Mouse (Mus musculus) megakaryocyte-erythroid progenitor cell, adult 5 weeks (primary cell): ENCODE results near the gene Selenos. TPM values are rescaled to one million over a fixed set of nuclear protein-coding genes. Genes with fewer than 3 reads are reported as not detected.

Experiments
- polyA plus RNA-seq: library from polyadenylated mRNA; stranded (reverse); fragments of >175 nt; gene quantifications from 2 replicates; pipeline ENCODE4 v1.2.3, GENCODE M21; 2012

Selenos gene
- 61.0 and 69.3 TPM in 2 replicates for polyA plus RNA-seq

GRCm38 (mm10) chr7:66079364-66080230 lies at the start of gene Selenos:
TSS of gene Selenos (plus strand) at chr7:66079649.

DNA sequence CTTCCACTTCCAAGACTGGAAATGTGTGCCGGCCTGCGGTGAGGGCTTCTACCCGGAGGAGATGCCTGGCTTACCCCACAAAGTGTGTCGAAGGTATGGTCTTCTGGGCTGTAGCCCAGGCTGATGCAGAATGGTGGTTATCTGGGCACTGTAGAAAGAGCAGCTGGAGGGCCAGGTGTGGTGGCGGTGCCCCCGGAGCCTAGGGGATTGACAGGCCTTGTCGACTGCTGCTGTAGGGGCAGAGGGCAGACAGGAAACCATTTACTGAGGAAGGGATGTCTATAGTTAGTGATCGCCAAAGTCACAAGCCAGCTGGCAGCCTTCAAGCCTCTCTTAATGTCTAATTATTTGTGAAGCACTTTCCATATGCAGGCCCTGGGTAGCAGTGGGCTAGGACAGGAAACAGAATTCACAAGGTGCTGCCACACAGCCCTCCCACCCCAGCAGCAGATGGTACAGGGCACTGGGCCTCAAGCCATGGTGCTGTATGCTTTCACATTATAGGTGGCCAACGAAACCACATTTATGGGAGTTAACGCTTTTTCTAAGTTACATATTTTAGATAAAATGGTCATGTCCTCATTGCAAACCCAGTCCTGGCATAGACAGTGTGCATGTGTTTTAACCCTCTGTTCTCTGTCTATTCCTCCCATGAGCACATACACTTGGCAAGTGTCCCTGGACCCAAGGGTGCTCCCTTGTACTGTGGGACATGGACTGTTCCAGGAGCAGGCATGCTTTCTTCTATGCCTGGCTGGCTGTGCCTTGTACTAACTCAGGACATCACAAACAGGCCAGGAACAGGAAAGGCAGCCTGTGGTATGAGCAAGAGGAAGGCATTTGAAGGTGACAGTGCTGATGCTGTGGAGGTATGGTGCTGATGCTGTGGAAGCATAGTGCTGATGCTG lies 35.6 kb upstream of the Selenos start, which contains the start of gene Gm45213:
Gm45213 (plus strand) TSS at position 51 of the 908 bp plus-strand sequence.

DNA sequence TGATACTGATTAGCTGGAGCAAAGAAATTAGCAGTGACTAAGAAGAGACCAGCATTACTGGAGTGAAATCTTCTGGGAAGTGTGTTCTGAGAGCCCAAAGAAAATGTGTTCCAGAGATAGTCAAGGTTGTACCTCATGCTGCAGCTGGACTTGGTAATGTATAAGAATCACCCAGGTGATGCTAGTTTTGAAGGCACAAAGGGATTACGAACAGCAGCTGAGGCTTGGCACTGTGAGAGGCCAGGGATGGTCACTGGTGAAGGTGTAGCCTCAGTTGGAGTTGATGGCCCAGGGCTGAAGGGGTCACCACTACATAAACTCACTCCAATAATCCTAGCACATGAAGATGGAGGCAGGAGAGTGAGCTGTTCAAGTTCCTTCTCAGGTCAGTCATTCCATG lies 20.7 kb upstream of the Selenos start, which contains the start of gene Snrpa1:
Snrpa1 (plus strand) TSS at position 301 of the 400 bp plus-strand sequence.

GRCm38 (mm10) chr7:66108961-66109854 lies 29.8 kb downstream of the Selenos start, which contains the start of gene Chsy1:
TSS of gene Chsy1 (plus strand) at chr7:66109515.

Other genes starting within 250 kb of the Selenos start
- gene Pcsk6, start 217.9 kb upstream of the Selenos start, polyA plus RNA-seq, result 0.08 TPM in 1 of 2 replicates, not detected in the other
- not detected in 2 replicates for gene Gm45213, start 36.0 kb upstream of the Selenos start, polyA plus RNA-seq
- gene Snrpa1, start 20.6 kb upstream of the Selenos start, polyA plus RNA-seq, result 122 and 173 TPM in 2 replicates
- gene Chsy1, start 29.9 kb downstream of the Selenos start, polyA plus RNA-seq, result 13.1 and 14.6 TPM in 2 replicates